Mouse (Mus musculus): ENCODE measurements around the gene Gm340. TPM values are rescaled to one million over a fixed set of nuclear protein-coding genes. Genes with fewer than 3 reads are reported as not detected.

Gene Gm340
- polyA plus RNA-seq, 1 experiment from 2014 or later: 4.3 TPM

DNA sequence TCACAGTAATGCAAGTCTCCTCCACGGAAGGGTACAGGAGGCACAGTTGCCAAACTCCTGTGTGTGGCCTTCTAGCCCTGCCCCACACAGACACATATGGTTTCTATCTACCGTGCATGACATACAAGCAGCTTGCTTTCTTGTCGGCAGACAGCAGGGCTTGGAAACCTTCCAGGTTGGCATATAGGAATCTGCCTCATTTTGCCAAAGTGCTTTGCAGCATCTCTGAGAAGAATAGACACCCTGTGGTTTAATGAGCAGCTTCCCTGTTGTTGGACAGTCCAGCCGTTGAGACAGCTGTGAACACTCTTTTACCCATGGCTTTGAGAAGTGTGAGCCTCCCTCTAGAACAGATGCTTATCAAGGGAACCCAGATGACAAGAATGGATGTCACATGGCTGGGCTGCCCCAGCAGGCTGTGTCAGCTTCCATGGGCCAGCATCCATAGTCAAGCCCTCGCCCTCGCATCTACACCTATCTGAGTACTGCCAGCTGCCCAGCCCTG, 36.0 kb downstream of the Gm340 start:
- no peaks in the 10 kb centered on the region for H3K27me3 ChIP-seq (ENCODE audit: control insufficient read depth, insufficient read depth, low read length)
- H3K4me1 ChIP-seq (ENCODE audit: control insufficient read depth, insufficient read depth, low read length): peaks cover 2% of the 10 kb centered on the region; the same call in 1 of the 2 replicates
- no peak overlapping the region for H3K4me2 ChIP-seq (replicated peaks; ENCODE audit: low read depth, low read length)
- ATAC-seq (ENCODE audit: insufficient number of reproducible peaks, insufficient read depth, low FRiP score, low read depth): no peak
- no peaks in the 10 kb centered on the region for H3K9me3 ChIP-seq (ENCODE audit: control insufficient read depth, low read depth, low read length)
- WGBS: 45% methylated on average over 6 of the region's 6 CpGs
- no peak overlapping the region for H3K4me3 ChIP-seq (ENCODE audit: low read depth, low read length)
- no peak overlapping the region for H3K27ac ChIP-seq (ENCODE audit: low read length)
- H3K36me3 ChIP-seq (ENCODE audit: control insufficient read depth, insufficient read depth, low read length): no peaks in the 10 kb centered on the region
- H3K9ac ChIP-seq (replicated peaks; ENCODE audit: low read depth, low read length): no peak overlapping the region

- Histone ChIP-seq H3K9ac (replicated peaks; ENCODE audit: low read depth, low read length) (no peak overlapping the region), H3K4me2 (replicated peaks; ENCODE audit: low read depth, low read length) (no peak overlapping the region), H3K4me1 (ENCODE audit: control insufficient read depth, insufficient read depth, low read length) (no peaks in the 10 kb centered on the region), H3K27ac (ENCODE audit: low read length) (no peak overlapping the region), H3K36me3 (ENCODE audit: control insufficient read depth, insufficient read depth, low read length) (no peaks in the 10 kb centered on the region), H3K4me3 (ENCODE audit: low read depth, low read length) (no peak overlapping the region), H3K27me3 (ENCODE audit: control insufficient read depth, insufficient read depth, low read length) (no peaks in the 10 kb centered on the region), H3K9me3 (ENCODE audit: control insufficient read depth, low read depth, low read length) (no peaks in the 10 kb centered on the region)
- 76% methylated on average over 19 of the region's 19 CpGs for WGBS
- no peak for ATAC-seq (ENCODE audit: insufficient number of reproducible peaks, insufficient read depth, low FRiP score, low read depth)
Measured at GRCm38 (mm10) chr19:41618771-41619385, 36.7 kb downstream of the Gm340 start.

DNA sequence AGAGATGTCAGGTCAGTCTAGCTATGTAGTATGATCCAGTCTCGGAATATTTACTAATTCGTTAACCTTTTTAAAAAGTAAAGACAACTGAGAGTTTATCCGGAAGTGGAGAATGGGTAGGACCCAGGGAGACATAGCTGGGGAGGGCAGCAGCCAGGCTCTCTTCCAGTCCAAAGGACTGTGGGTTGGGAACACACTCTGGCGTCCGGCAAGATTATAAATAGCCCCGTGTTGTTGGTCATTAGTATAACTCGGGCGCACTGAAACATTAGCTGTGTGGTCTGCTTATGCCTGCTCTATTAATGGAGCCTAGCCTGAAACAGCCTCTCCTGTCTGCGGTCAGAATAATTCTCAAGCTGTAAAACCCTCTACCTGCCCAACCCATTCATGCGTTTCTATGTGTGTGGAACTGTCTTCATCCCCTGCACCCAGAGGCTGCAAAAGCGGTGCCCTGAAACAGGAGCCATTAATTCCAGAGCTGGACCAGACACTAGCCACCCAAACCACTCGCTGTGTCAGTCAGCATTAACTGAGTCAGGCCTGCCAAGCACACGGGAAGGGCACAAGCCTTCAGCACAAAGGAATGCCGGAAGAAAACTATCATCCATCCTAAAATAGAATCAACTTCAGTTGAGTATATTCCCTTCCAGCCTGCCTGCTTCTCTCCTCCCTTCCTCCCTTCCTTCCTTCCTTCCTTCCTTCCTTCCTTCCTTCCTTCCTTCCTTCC, 38.4 kb downstream of the Gm340 start:
- H3K9ac ChIP-seq (replicated peaks; ENCODE audit: low read depth, low read length): no peak overlapping the region
- no peak overlapping the region for H3K4me3 ChIP-seq (ENCODE audit: low read depth, low read length)
- WGBS: 73% methylated on average over 14 of the region's 14 CpGs

GRCm38 (mm10) chr19:41628970-41629369, 46.8 kb downstream of the Gm340 start:
- Histone ChIP-seq H3K4me3 (ENCODE audit: low read depth, low read length) (no peak overlapping the region), H3K4me1 (ENCODE audit: control insufficient read depth, insufficient read depth, low read length) (no peaks in the 10 kb centered on the region), H3K27ac (ENCODE audit: low read length) (no peak overlapping the region), H3K27me3 (ENCODE audit: control insufficient read depth, insufficient read depth, low read length) (no peaks in the 10 kb centered on the region), H3K9ac (replicated peaks; ENCODE audit: low read depth, low read length) (no peak overlapping the region), H3K36me3 (ENCODE audit: control insufficient read depth, insufficient read depth, low read length) (no peaks in the 10 kb centered on the region), H3K9me3 (ENCODE audit: control insufficient read depth, low read depth, low read length) (no peaks in the 10 kb centered on the region), H3K4me2 (replicated peaks; ENCODE audit: low read depth, low read length) (no peak overlapping the region)
- 83% methylated on average over 11 of the region's 11 CpGs for WGBS
- no peak for ATAC-seq (ENCODE audit: insufficient number of reproducible peaks, insufficient read depth, low FRiP score, low read depth)

More for the DNA sequence above, 38.4 kb downstream of the Gm340 start:
- H3K27ac ChIP-seq (ENCODE audit: low read length): no peak overlapping the region
- H3K4me1 ChIP-seq (ENCODE audit: control insufficient read depth, insufficient read depth, low read length): no peaks in the 10 kb centered on the region
- H3K4me2 ChIP-seq (replicated peaks; ENCODE audit: low read depth, low read length): no peak overlapping the region
- H3K27me3 ChIP-seq (ENCODE audit: control insufficient read depth, insufficient read depth, low read length): no peaks in the 10 kb centered on the region
- ATAC-seq (ENCODE audit: insufficient number of reproducible peaks, insufficient read depth, low FRiP score, low read depth): no peak
- H3K36me3 ChIP-seq (ENCODE audit: control insufficient read depth, insufficient read depth, low read length): no peaks in the 10 kb centered on the region
- no peaks in the 10 kb centered on the region for H3K9me3 ChIP-seq (ENCODE audit: control insufficient read depth, low read depth, low read length)

- 40% methylated on average over 5 of the region's 5 CpGs for WGBS
- Histone ChIP-seq H3K27me3 (ENCODE audit: control insufficient read depth, insufficient read depth, low read length) (no peaks in the 10 kb centered on the region), H3K36me3 (ENCODE audit: control insufficient read depth, insufficient read depth, low read length) (no peaks in the 10 kb centered on the region), H3K4me3 (ENCODE audit: low read depth, low read length) (no peak overlapping the region), H3K4me2 (replicated peaks; ENCODE audit: low read depth, low read length) (no peak overlapping the region), H3K9me3 (ENCODE audit: control insufficient read depth, low read depth, low read length) (no peaks in the 10 kb centered on the region), H3K27ac (ENCODE audit: low read length) (no peak overlapping the region), H3K4me1 (ENCODE audit: control insufficient read depth, insufficient read depth, low read length) (no peaks in the 10 kb centered on the region), H3K9ac (replicated peaks; ENCODE audit: low read depth, low read length) (no peak overlapping the region)
- ATAC-seq (ENCODE audit: insufficient number of reproducible peaks, insufficient read depth, low FRiP score, low read depth): no peak
Measured at GRCm38 (mm10) chr19:41629532-41629931, 47.4 kb downstream of the Gm340 start.

GRCm38 (mm10) chr19:41634099-41634498, 51.9 kb downstream of the Gm340 start:
- Histone ChIP-seq H3K4me3 (ENCODE audit: low read depth, low read length) (no peak overlapping the region), H3K9me3 (ENCODE audit: control insufficient read depth, low read depth, low read length) (no peaks in the 10 kb centered on the region), H3K27me3 (ENCODE audit: control insufficient read depth, insufficient read depth, low read length) (no peaks in the 10 kb centered on the region), H3K4me1 (ENCODE audit: control insufficient read depth, insufficient read depth, low read length) (no peaks in the 10 kb centered on the region), H3K27ac (ENCODE audit: low read length) (no peak overlapping the region), H3K4me2 (replicated peaks; ENCODE audit: low read depth, low read length) (no peak overlapping the region), H3K9ac (replicated peaks; ENCODE audit: low read depth, low read length) (no peak overlapping the region), H3K36me3 (ENCODE audit: control insufficient read depth, insufficient read depth, low read length) (no peaks in the 10 kb centered on the region)
- ATAC-seq (ENCODE audit: insufficient number of reproducible peaks, insufficient read depth, low FRiP score, low read depth): no peak
- WGBS: 86% methylated on average over 10 of the region's 10 CpGs

- H3K36me3 ChIP-seq (ENCODE audit: control insufficient read depth, insufficient read depth, low read length): no peaks in the 10 kb centered on the region
- no peaks in the 10 kb centered on the region for H3K4me1 ChIP-seq (ENCODE audit: control insufficient read depth, insufficient read depth, low read length)
- H3K4me2 ChIP-seq (replicated peaks; ENCODE audit: low read depth, low read length): no peak overlapping the region
- no peaks in the 10 kb centered on the region for H3K9me3 ChIP-seq (ENCODE audit: control insufficient read depth, low read depth, low read length)
- H3K9ac ChIP-seq (replicated peaks; ENCODE audit: low read depth, low read length): no peak overlapping the region
- ATAC-seq (ENCODE audit: insufficient number of reproducible peaks, insufficient read depth, low FRiP score, low read depth): no peak
- H3K27ac ChIP-seq (ENCODE audit: low read length): no peak overlapping the region
- no peaks in the 10 kb centered on the region for H3K27me3 ChIP-seq (ENCODE audit: control insufficient read depth, insufficient read depth, low read length)
- H3K4me3 ChIP-seq (ENCODE audit: low read depth, low read length): no peak overlapping the region
- 75% methylated on average over 6 of the region's 6 CpGs for WGBS
Measured at GRCm38 (mm10) chr19:41634999-41635398, 52.8 kb downstream of the Gm340 start.
